Mouse (Mus musculus) myocyte (in vitro differentiated cells): ENCODE measurements at regions not wholly inside any gene's neighbourhood (a gene's known extent, or its start where the extent isn't known, plus 50 kb on each side); places are given as distances from the start of the nearest gene placed in this dataset.

Source experiments
- CEBPB ChIP-seq: IDR thresholded peaks from 2 replicates; pipeline ENCODE4 v1.6.1; 2011; ENCODE audit warnings: mild to moderate bottlenecking, moderate library complexity; ENCODE audit not compliant: poor library complexity, insufficient read depth, severe bottlenecking
- MAX ChIP-seq: IDR thresholded peaks from one replicate; pipeline ENCODE4 v1.6.1; 2011; ENCODE audit warnings: low read depth, mild to moderate bottlenecking, control low read depth

DNA sequence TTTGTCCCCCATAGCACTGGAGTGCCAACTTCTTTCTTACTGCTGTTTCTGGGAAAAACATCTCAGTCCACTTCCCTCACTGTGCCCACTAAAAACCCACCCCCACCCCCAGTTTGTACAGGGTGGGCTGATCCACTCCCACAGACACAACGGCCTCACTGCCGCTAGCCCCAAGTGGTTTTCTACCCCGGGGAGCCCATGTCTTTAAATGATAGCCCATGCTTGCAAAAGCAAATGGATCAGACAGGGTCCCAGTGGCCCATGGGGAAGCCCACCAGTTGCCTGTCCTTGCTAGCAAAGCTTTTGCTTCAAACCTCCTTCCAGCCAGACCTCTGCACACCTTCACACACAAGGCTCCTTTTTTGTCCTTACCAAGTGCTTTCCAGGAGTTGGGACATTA is 257.0 kb upstream of the Rnaseh2b start:
- no peak for TF ChIP-seq CEBPB
- no peak for TF ChIP-seq MAX
